8 mouse cellular contexts compared by ENCODE assay signal in the genomic region with DNA sequence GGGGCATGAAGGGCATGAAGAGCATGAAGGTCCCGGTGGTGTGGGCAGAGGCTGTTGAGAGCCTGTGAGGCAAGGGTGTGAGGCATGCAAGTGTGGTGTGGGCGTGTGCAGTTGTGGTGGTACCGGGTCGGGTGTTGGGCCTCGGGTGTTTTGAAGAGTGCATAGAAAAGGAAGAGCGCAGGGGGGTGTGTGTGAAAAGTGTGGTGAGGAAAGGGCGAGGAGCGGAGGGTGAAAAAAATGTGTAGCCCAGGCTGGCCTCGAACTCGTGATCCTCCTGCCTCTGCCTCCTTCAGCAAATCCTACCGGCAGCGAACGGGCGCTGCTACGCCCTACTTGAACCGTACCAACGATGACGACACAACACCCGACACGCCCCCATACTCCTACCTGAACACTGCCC. TPM values are rescaled to one million over a fixed set of nuclear protein-coding genes. Genes with fewer than 3 reads are reported as not detected.
DNase-seq lines count a peak whose midpoint lies in the region; ATAC-seq and TF ChIP-seq lines count a peak whose summit lies in the region.
"Not testable (repeated sequence)": the region's sequence is repeated elsewhere in the genome, so short reads cannot be mapped to it uniquely, and the experiment has no call there.

No protein-coding gene starts in this region.

- DNase-seq in forebrain, postnatal 0 days; limb, embryonic 14.5 days (ENCODE audit: low spot score): not testable (repeated sequence)
- DNase-seq in lung, adult 2 months, result peak; percentile 2

- H3K27ac ChIP-seq in forebrain, postnatal 0 days (ENCODE audit: low read depth, low read length); limb, embryonic 14.5 days (replicated peaks; ENCODE audit: low read depth, low read length): not testable (repeated sequence)

- ATAC-seq in CD4-positive, CD25-positive, alpha-beta regulatory T cell, adult 4 months, result peak; percentile 57
- peak; percentile 85 for ATAC-seq in erythroblast, adult 5-6 weeks (replicated peaks; ENCODE audit: low FRiP score, poor library complexity, severe bottlenecking)
- ATAC-seq in forebrain, postnatal 0 days, result peak; percentile 42; the same call in 1 of the 2 replicates
- peak; percentile 50 for ATAC-seq in inflammation-experienced regulatory T-cells, adult 6 months
- ATAC-seq in limb, embryonic 14.5 days (ENCODE audit: low FRiP score, low read depth), result 0 out of 2 replicates have a peak, but pooled peaks have one; percentile 15
- ATAC-seq in megakaryocyte progenitor cell, adult 5-6 weeks (replicated peaks; ENCODE audit: poor library complexity), result peak; percentile 60
- ATAC-seq in neutrophil, adult 5-6 weeks (ENCODE audit: extremely low read depth, insufficient number of reproducible peaks, low FRiP score, poor library complexity, severe bottlenecking), result peak; percentile 63

- H3K4me1 ChIP-seq in forebrain, postnatal 0 days (ENCODE audit: insufficient read depth); limb, embryonic 14.5 days (ENCODE audit: control insufficient read depth, insufficient read depth, low read length); lung, adult 2 months (ENCODE audit: control insufficient read depth, insufficient read depth, low read length): not testable (repeated sequence)

- not testable (repeated sequence) for H3K9me3 ChIP-seq in forebrain, postnatal 0 days (ENCODE audit: low read length); limb, embryonic 14.5 days (ENCODE audit: control insufficient read depth, low read length)

- H3K4me2 ChIP-seq in forebrain, postnatal 0 days (ENCODE audit: low read depth); limb, embryonic 14.5 days (replicated peaks; ENCODE audit: low read depth, low read length, severe bottlenecking): not testable (repeated sequence)

- not testable (repeated sequence) for H3K4me3 ChIP-seq in forebrain, postnatal 0 days (ENCODE audit: low read depth, low read length); limb, embryonic 14.5 days (replicated peaks; ENCODE audit: low read length); lung, adult 2 months (replicated peaks; ENCODE audit: extremely low read depth, low read depth, low read length)

- H3K27me3 ChIP-seq in forebrain, postnatal 0 days (ENCODE audit: insufficient read depth, low read length); limb, embryonic 14.5 days (ENCODE audit: control insufficient read depth, insufficient read depth, low read length): not testable (repeated sequence)

- not testable (repeated sequence) for H3K36me3 ChIP-seq in forebrain, postnatal 0 days (ENCODE audit: insufficient read depth); limb, embryonic 14.5 days (ENCODE audit: control insufficient read depth, insufficient read depth, low read length)

- not testable (repeated sequence) for H3K9ac ChIP-seq in forebrain, postnatal 0 days; limb, embryonic 14.5 days (ENCODE audit: low read depth, low read length, severe bottlenecking)

- not testable (repeated sequence) for TF ChIP-seq CTCF in forebrain, postnatal 0 days (IDR thresholded peaks at IDR 0.05; ENCODE audit: low read depth); lung, adult 2 months (IDR thresholded peaks at IDR 0.05; ENCODE audit: insufficient read depth, low read length)

- TF ChIP-seq POLR2A in limb, embryonic 14.5 days (IDR thresholded peaks at IDR 0.05; ENCODE audit: borderline replicate concordance, extremely low read depth, insufficient read depth, insufficient read length); lung, adult 2 months (IDR thresholded peaks at IDR 0.05; ENCODE audit: borderline replicate concordance, extremely low read depth, low read depth, low read length): not testable (repeated sequence)

- WGBS in forebrain, postnatal 0 days, result 82% methylated on average over 6 of the region's 20 CpGs
- WGBS in limb, embryonic 14.5 days, result 55% methylated on average over 5 of the region's 20 CpGs
- WGBS in lung, adult 2 months, result 47% methylated on average over 7 of the region's 20 CpGs

RNA-seq across cellular contexts. Expression of a gene that starts 45.9 kb away (rescaled TPM):
- polyA plus RNA-seq in CD4-positive, CD25-positive, alpha-beta regulatory T cell, adult 4 months (2017; shearing (Covaris generic)), result 100 to 1,000 TPM; 161 to 186 TPM
- total RNA-seq in erythroblast, adult 5-6 weeks (2015; ENCODE audit: low replicate concordance), result 18.4 and 22.8 TPM in 2 replicates
- total RNA-seq in erythroblast, adult 5-6 weeks (2017; ENCODE audit: low replicate concordance), result 33.5 and 45.1 TPM in 2 replicates
- total RNA-seq in forebrain, postnatal 0 days (2014; rRNA removed), result 97.7 and 104 TPM in 2 replicates
- polyA plus RNA-seq in forebrain, postnatal 0 days (2015; fragmentation: Nextera tagmentation; extraction: Ambion mirVana), result 70.5 and 83.7 TPM in 2 replicates
- 100 to 1,000 TPM; 141 to 180 (median 169) TPM for polyA plus RNA-seq in inflammation-experienced regulatory T-cells, adult 6 months (2017; shearing (Covaris generic))
- 111 and 139 TPM in 2 replicates for polyA plus RNA-seq in limb, embryonic 14.5 days (2012; rRNA removed)
- polyA plus RNA-seq in limb, embryonic 14.5 days (2014; fragmentation: Nextera tagmentation; extraction: Ambion mirVana), result 243 and 256 TPM in 2 replicates
- 24.6 and 40.1 TPM in 2 replicates for polyA plus RNA-seq in lung, adult 2 months (2012; rRNA removed)
- 158 and 161 TPM in 2 replicates for total RNA-seq in megakaryocyte progenitor cell, adult 5-6 weeks (2015)
- total RNA-seq in megakaryocyte progenitor cell, adult 5-6 weeks (2017), result 480 and 490 TPM in 2 replicates
- total RNA-seq in neutrophil, adult 5-6 weeks (2017), result 114 and 126 TPM in 2 replicates

Comparison
In these comparisons a context has a peak if more than half of its experiments do, and no peak if none do; other contexts are left out.
1. ATAC-seq: peak in every context shown above with its lines; median percentile 85 in erythroblast, adult 5-6 weeks; 63 in neutrophil, adult 5-6 weeks; 60 in megakaryocyte progenitor cell, adult 5-6 weeks; 57 in CD4-positive, CD25-positive, alpha-beta regulatory T cell, adult 4 months; 50 in inflammation-experienced regulatory T-cells, adult 6 months; 42 in forebrain, postnatal 0 days; 15 in limb, embryonic 14.5 days.